Mouse (Mus musculus): ENCODE results near the gene Thsd7a.

Thsd7a gene

GRCm38 (mm10) chr6:12628637-12629246, 120.5 kb downstream of the Thsd7a start:
- no peak for DNase-seq

GRCm38 (mm10) chr6:12606638-12607246, 142.5 kb downstream of the Thsd7a start:
- DNase-seq: no peak

GRCm38 (mm10) chr6:12602927-12603326, 146.3 kb downstream of the Thsd7a start:
- no peak for DNase-seq

- no peak for DNase-seq
These were observed 147.0 kb downstream of the Thsd7a start for GRCm38 (mm10) chr6:12602161-12602560.

- DNase-seq: no peak
These were observed 164.8 kb downstream of the Thsd7a start for GRCm38 (mm10) chr6:12584456-12584855.

GRCm38 (mm10) chr6:12581143-12581542, 168.1 kb downstream of the Thsd7a start:
- DNase-seq: no peak

- no peak for DNase-seq
These were observed 173.5 kb downstream of the Thsd7a start for GRCm38 (mm10) chr6:12575619-12576216.

GRCm38 (mm10) chr6:12572202-12572601, 177.0 kb downstream of the Thsd7a start:
- DNase-seq: no peak

GRCm38 (mm10) chr6:12565136-12565535, 184.1 kb downstream of the Thsd7a start:
- no peak for DNase-seq

GRCm38 (mm10) chr6:12562336-12562735, 186.9 kb downstream of the Thsd7a start:
- no peak for DNase-seq

GRCm38 (mm10) chr6:12560500-12560899, 188.7 kb downstream of the Thsd7a start:
- no peak for DNase-seq

- no peak for DNase-seq
These were observed 193.8 kb downstream of the Thsd7a start for GRCm38 (mm10) chr6:12555114-12556099.

- no peak for DNase-seq
These were observed 198.0 kb downstream of the Thsd7a start for GRCm38 (mm10) chr6:12551176-12551575.

- no peak for DNase-seq
These were observed 199.1 kb downstream of the Thsd7a start for GRCm38 (mm10) chr6:12550054-12550655.

GRCm38 (mm10) chr6:12544096-12544495, 205.1 kb downstream of the Thsd7a start:
- no peak for DNase-seq

- DNase-seq: no peak
These were observed 206.7 kb downstream of the Thsd7a start for GRCm38 (mm10) chr6:12542496-12542895.

- DNase-seq: no peak
These were observed 230.1 kb downstream of the Thsd7a start for GRCm38 (mm10) chr6:12519121-12519520.

- DNase-seq: no peak
These were observed 230.8 kb downstream of the Thsd7a start for GRCm38 (mm10) chr6:12518283-12518903.

GRCm38 (mm10) chr6:12517726-12518125, 231.5 kb downstream of the Thsd7a start:
- no peak for DNase-seq

GRCm38 (mm10) chr6:12506877-12507276, 242.3 kb downstream of the Thsd7a start:
- DNase-seq: no peak

- no peak for DNase-seq
These were observed 245.3 kb downstream of the Thsd7a start for GRCm38 (mm10) chr6:12503867-12504266.

GRCm38 (mm10) chr6:12500888-12501287, 248.3 kb downstream of the Thsd7a start:
- DNase-seq: no peak

Measured in lung, postnatal 14 days (tissue).